Mouse (Mus musculus): ENCODE measurements around the gene Cnpy1. TPM values are rescaled to one million over a fixed set of nuclear protein-coding genes. Genes with fewer than 3 reads are reported as not detected.

Cnpy1 gene
- polyA plus RNA-seq, 1 experiment from 2014 or later, result not detected

Other genes with a start within 250 kb of the Cnpy1 start
- 78.8 and 91.0 TPM in 2 replicates for gene Insig1, start 174.4 kb downstream of the Cnpy1 start, polyA plus RNA-seq (2016; fragmentation: Nextera tagmentation; extraction: Ambion mirVana)
- gene En2, start 80.1 kb downstream of the Cnpy1 start, polyA plus RNA-seq (2016; fragmentation: Nextera tagmentation; extraction: Ambion mirVana), result not detected in 2 replicates
- gene Rbm33, start 71.3 kb upstream of the Cnpy1 start, polyA plus RNA-seq (2016; fragmentation: Nextera tagmentation; extraction: Ambion mirVana), result 13.5 and 16.1 TPM in 2 replicates
- 0.80 and 1.2 TPM in 2 replicates for gene Shh, start 221.4 kb upstream of the Cnpy1 start, polyA plus RNA-seq (2016; fragmentation: Nextera tagmentation; extraction: Ambion mirVana)

Data from limb, embryonic 10.5 days (tissue).